Mouse (Mus musculus): ENCODE measurements around the gene Fuk.

DNA sequence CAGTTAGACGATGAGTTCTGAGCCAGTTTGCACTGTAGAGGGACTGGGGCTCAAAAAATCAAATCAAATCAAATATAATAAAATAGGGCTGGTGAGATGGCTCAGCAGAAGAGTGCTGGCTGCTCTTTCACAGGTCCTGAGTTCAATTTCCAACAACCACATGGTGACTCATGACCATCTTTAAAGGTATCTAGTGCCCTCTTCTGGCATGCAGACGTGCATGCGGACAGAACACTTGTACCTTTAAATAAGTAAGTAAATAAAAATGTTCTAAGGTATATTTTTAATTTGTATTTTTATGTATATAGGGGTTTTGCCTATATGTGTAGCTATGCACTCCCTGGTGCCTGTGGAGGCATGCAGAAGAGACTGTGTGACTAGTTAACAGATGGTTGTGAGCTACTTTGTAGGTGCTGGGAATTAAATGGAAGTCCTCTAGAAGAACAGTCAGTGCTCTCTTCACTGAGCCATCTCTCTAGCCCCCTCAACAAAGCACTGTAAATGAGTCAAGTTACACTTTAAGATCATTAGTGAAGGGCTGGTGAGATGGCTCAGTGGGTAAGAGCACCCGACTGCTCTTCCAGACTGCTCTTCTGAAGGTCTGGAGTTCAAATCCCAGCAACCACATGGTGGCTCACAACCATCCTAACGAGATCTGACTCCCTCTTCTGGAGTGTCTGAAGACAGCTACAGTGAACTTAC lies 45.4 kb downstream of the Fuk start:
- TF ChIP-seq CTCF (IDR thresholded peaks at IDR 0.05) (peak; percentile 42), EP300 (IDR thresholded peaks at IDR 0.05) (no peak)

Measured in lung, postnatal 0 days (tissue).